Mouse (Mus musculus): ENCODE measurements around the gene Pnpla1.

DNA sequence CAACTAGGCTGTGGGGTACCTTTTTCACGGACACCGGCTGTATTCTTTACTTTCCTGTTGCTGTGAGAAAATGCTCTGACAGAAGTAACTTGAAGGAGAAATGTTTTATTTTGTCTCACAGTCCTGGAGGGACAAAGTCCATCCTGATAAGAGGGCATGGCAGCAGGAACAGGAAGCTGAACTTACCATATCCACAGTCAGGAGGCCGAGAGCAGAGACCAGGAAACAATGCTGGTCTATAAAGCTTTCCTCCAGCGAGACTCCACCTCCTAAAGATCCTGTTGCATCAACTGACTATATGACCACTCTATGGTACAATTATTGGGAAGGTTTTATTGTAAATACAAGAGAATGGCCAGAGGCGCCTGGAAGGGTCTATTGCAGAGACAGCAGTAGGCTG is 14.5 kb upstream of the Pnpla1 start:
- TF ChIP-seq POLR2A (IDR thresholded peaks at IDR 0.05; ENCODE audit: extremely low read depth, insufficient read depth, low read length) (no peak), CTCF (IDR thresholded peaks at IDR 0.05; ENCODE audit: extremely low read depth, insufficient read depth, low read length) (no peak)

All from cortical plate, adult 2 months (tissue).